Mouse (Mus musculus) lung, postnatal 0 days (tissue): Measurements from ENCODE around the gene Cacna1a.

Experiments
- CTCF ChIP-seq: IDR thresholded peaks from 2 replicates; pipeline ENCODE4 v1.5.1; 2016; ENCODE audit warnings: antibody characterized with exemption, mild to moderate bottlenecking
- EP300 ChIP-seq: IDR thresholded peaks from 2 replicates; pipeline ENCODE4 v1.6.1; 2016; ENCODE audit warnings: antibody characterized with exemption, mild to moderate bottlenecking, control low read depth

GRCm38 (mm10) chr8:84477341-84477740 lies 89.1 kb downstream of the Cacna1a start:
- TF ChIP-seq CTCF: no peak
- TF ChIP-seq EP300: no peak
